Mouse (Mus musculus) macrophage (primary cell): ENCODE data around the gene Zfand2a. TPM values are rescaled to one million over a fixed set of nuclear protein-coding genes. Genes with fewer than 3 reads are reported as not detected.
A peak's percentile ranks its signal among the peaks of the same experiment; 100 is the strongest.

Experiments
- H3K27ac ChIP-seq: fragments of 350-480 bp; formaldehyde crosslinking; 2 replicates; pipeline ENCODE4 v1.9.0; 2021
- H3K36me3 ChIP-seq: fragments of 350-480 bp; formaldehyde crosslinking; 2 replicates; pipeline ENCODE4 v1.9.0; 2021; ENCODE audit errors: inconsistent target
- H3K4me3 ChIP-seq: fragments of 350-480 bp; formaldehyde crosslinking; 2 replicates; pipeline ENCODE4 v1.9.0; 2021; ENCODE audit errors: inconsistent target
- H3K79me2 ChIP-seq: fragments of 350-480 bp; formaldehyde crosslinking; 2 replicates; pipeline ENCODE4 v1.9.0; 2021; ENCODE audit errors: inconsistent target
- WGBS: methylation state at CpG from one replicate; pipeline ENCODE4 v1.1.7; 2026; ENCODE audit warnings: inconsistent platforms; ENCODE audit not compliant: missing documents; 5-methylcytosine and 5-hydroxymethylcytosine counted together
- polyA plus RNA-seq: library from polyadenylated mRNA; stranded (reverse); fragments of 250-400 nt; gene quantifications from 3 replicates; pipeline ENCODE4 v1.2.4, GENCODE M21; 2018; ENCODE audit warnings: inconsistent platforms

The Zfand2a gene
- polyA plus RNA-seq, 1 experiment from 2014 or later: 76.5 TPM

GRCm38 (mm10) chr5:139449926-139450325 lies 34.4 kb downstream of the Zfand2a start:
- no peak overlapping the region for H3K4me3 ChIP-seq
- H3K36me3 ChIP-seq: no peaks in the 10 kb centered on the region
- no peaks in the 10 kb centered on the region for H3K79me2 ChIP-seq
- no peak overlapping the region for H3K27ac ChIP-seq
- WGBS: 57% methylated on average over 4 of the region's 4 CpGs

GRCm38 (mm10) chr5:139449161-139449791 lies 35.1 kb downstream of the Zfand2a start:
- H3K36me3 ChIP-seq: no peaks in the 10 kb centered on the region
- H3K4me3 ChIP-seq: no peak overlapping the region
- H3K27ac ChIP-seq: no peak overlapping the region
- 28% methylated on average over 5 of the region's 5 CpGs for WGBS
- no peaks in the 10 kb centered on the region for H3K79me2 ChIP-seq

GRCm38 (mm10) chr5:139448025-139448424 lies 36.3 kb downstream of the Zfand2a start:
- Histone ChIP-seq H3K27ac (no peak overlapping the region), H3K36me3 (no peaks in the 10 kb centered on the region), H3K4me3 (no peak overlapping the region), H3K79me2 (no peaks in the 10 kb centered on the region)
- WGBS: 83% methylated on average over 6 of the region's 6 CpGs

GRCm38 (mm10) chr5:139445258-139445657 lies 39.1 kb downstream of the Zfand2a start:
- Histone ChIP-seq H3K79me2 (no peaks in the 10 kb centered on the region), H3K4me3 (no peak overlapping the region), H3K36me3 (no peaks in the 10 kb centered on the region), H3K27ac (no peak overlapping the region)
- WGBS: 95% methylated on average over 8 of the region's 8 CpGs

- Histone ChIP-seq H3K4me3 (no peak overlapping the region), H3K79me2 (no peaks in the 10 kb centered on the region; the same call in 1 of the 2 replicates), H3K27ac (no peak overlapping the region), H3K36me3 (no peaks in the 10 kb centered on the region)
- 84% methylated on average over 4 of the region's 4 CpGs for WGBS
Observed at GRCm38 (mm10) chr5:139442962-139443361, 41.4 kb downstream of the Zfand2a start.

GRCm38 (mm10) chr5:139442428-139442827 lies 41.9 kb downstream of the Zfand2a start:
- Histone ChIP-seq H3K36me3 (no peaks in the 10 kb centered on the region), H3K4me3 (no peak overlapping the region), H3K27ac (no peak overlapping the region), H3K79me2 (no peaks in the 10 kb centered on the region; the same call in 1 of the 2 replicates)
- 93% methylated on average over 12 of the region's 12 CpGs for WGBS

GRCm38 (mm10) chr5:139441726-139442018 lies 42.7 kb downstream of the Zfand2a start:
- H3K27ac ChIP-seq: no peak overlapping the region
- H3K36me3 ChIP-seq: no peaks in the 10 kb centered on the region
- no peak overlapping the region for H3K4me3 ChIP-seq
- 100% methylated on average over 2 of the region's 2 CpGs for WGBS
- no peaks in the 10 kb centered on the region; the same call in 1 of the 2 replicates for H3K79me2 ChIP-seq

GRCm38 (mm10) chr5:139440926-139441725 lies 43.2 kb downstream of the Zfand2a start:
- H3K27ac ChIP-seq: no peak overlapping the region
- no peaks in the 10 kb centered on the region for H3K36me3 ChIP-seq
- no peak overlapping the region for H3K4me3 ChIP-seq
- WGBS: 91% methylated on average over 8 of the region's 11 CpGs
- no peaks in the 10 kb centered on the region; the same call in 1 of the 2 replicates for H3K79me2 ChIP-seq

GRCm38 (mm10) chr5:139440451-139440850 lies 43.9 kb downstream of the Zfand2a start:
- WGBS: 85% methylated on average over 5 of the region's 5 CpGs
- Histone ChIP-seq H3K36me3 (no peaks in the 10 kb centered on the region), H3K79me2 (no peaks in the 10 kb centered on the region; the same call in 1 of the 2 replicates), H3K27ac (no peak overlapping the region), H3K4me3 (no peak overlapping the region)

- WGBS: 79% methylated on average over 12 of the region's 12 CpGs
- H3K27ac ChIP-seq: peak overlapping the region; percentile 82
- H3K36me3 ChIP-seq: no peaks in the 10 kb centered on the region
Observed at GRCm38 (mm10) chr5:139438440-139438839, 45.9 kb downstream of the Zfand2a start.

GRCm38 (mm10) chr5:139437769-139438168 lies 46.6 kb downstream of the Zfand2a start:
- peak overlapping the region; percentile 82 for H3K27ac ChIP-seq

More at GRCm38 (mm10) chr5:139438440-139438839, 45.9 kb downstream of the Zfand2a start:
- Histone ChIP-seq H3K79me2 (no peaks in the 10 kb centered on the region; the same call in 1 of the 2 replicates), H3K4me3 (no peak overlapping the region)

GRCm38 (mm10) chr5:139434940-139435339 lies 49.4 kb downstream of the Zfand2a start:
- WGBS: 90% methylated on average over 8 of the region's 8 CpGs
- no peaks in the 10 kb centered on the region for H3K36me3 ChIP-seq
- H3K27ac ChIP-seq: no peak overlapping the region
- H3K79me2 ChIP-seq: no peaks in the 10 kb centered on the region; the same call in 1 of the 2 replicates
- no peak overlapping the region for H3K4me3 ChIP-seq

More at GRCm38 (mm10) chr5:139437769-139438168, 46.6 kb downstream of the Zfand2a start:
- WGBS: 46% methylated on average over 3 of the region's 4 CpGs
- Histone ChIP-seq H3K4me3 (no peak overlapping the region), H3K79me2 (no peaks in the 10 kb centered on the region; the same call in 1 of the 2 replicates), H3K36me3 (no peaks in the 10 kb centered on the region)

GRCm38 (mm10) chr5:139433842-139434568 lies 50.3 kb downstream of the Zfand2a start:
- Histone ChIP-seq H3K79me2 (no peaks in the 10 kb centered on the region; the same call in 1 of the 2 replicates), H3K4me3 (no peak overlapping the region), H3K27ac (no peak overlapping the region), H3K36me3 (no peaks in the 10 kb centered on the region)
- 94% methylated on average over 9 of the region's 9 CpGs for WGBS

GRCm38 (mm10) chr5:139432747-139433508 lies 51.4 kb downstream of the Zfand2a start:
- Histone ChIP-seq H3K36me3 (no peaks in the 10 kb centered on the region), H3K27ac (no peak overlapping the region), H3K4me3 (no peak overlapping the region), H3K79me2 (no peaks in the 10 kb centered on the region)
- 78% methylated on average over 6 of the region's 7 CpGs for WGBS
